Mouse (Mus musculus) cerebellum, adult 2 months (tissue): ENCODE data around the gene Xaf1.
A peak's percentile ranks its signal among the peaks of the same experiment; 100 is the strongest.

Source experiments
- CTCF ChIP-seq: fragments of 200-500 bp; IDR thresholded peaks from 2 replicates; pipeline ENCODE4 v1.5.1; 2011; ENCODE audit warnings: low read depth, mild to moderate bottlenecking, control low read depth, low read length, moderate library complexity, borderline replicate concordance; ENCODE audit not compliant: insufficient read depth
- POLR2A ChIP-seq: fragments of 200-500 bp; IDR thresholded peaks from 2 replicates; pipeline ENCODE4 v1.6.1; 2011; ENCODE audit warnings: low read length, control low read depth, borderline replicate concordance; ENCODE audit not compliant: insufficient read depth

- TF ChIP-seq POLR2A (no peak), CTCF (peak; percentile 36)
Measured at GRCm38 (mm10) chr11:72343904-72344303, 42.5 kb downstream of the Xaf1 start.
